Mouse (Mus musculus): Measurements from ENCODE around the gene Banf2. TPM values are rescaled to one million over a fixed set of nuclear protein-coding genes. Genes with fewer than 3 reads are reported as not detected.

The Banf2 gene
- polyA plus RNA-seq, 1 experiment from 2014 or later = not detected

- 87% methylated on average over 8 of the region's 8 CpGs for WGBS
These were observed 17.4 kb downstream of the Banf2 start for GRCm38 (mm10) chr2:144050146-144050680.

GRCm38 (mm10) chr2:144050861-144051260 is 18.0 kb downstream of the Banf2 start:
- Histone ChIP-seq H3K36me3 (replicated peaks; ENCODE audit: control insufficient read depth, insufficient read depth) (no peaks in the 10 kb centered on the region), H3K27ac (no peak overlapping the region), H3K4me3 (replicated peaks; ENCODE audit: low read length) (no peak overlapping the region), H3K9ac (no peak overlapping the region), H3K4me1 (replicated peaks; ENCODE audit: control insufficient read depth, insufficient read depth, low read length) (peaks cover 8% of the 10 kb centered on the region; the same call in 1 of the 2 replicates), H3K9me3 (ENCODE audit: control insufficient read depth, low read length) (no peaks in the 10 kb centered on the region), H3K4me2 (replicated peaks) (no peak overlapping the region), H3K27me3 (ENCODE audit: control insufficient read depth, insufficient read depth, low read length) (no peaks in the 10 kb centered on the region)
- 92% methylated on average over 6 of the region's 6 CpGs for WGBS
- no peak for ATAC-seq (ENCODE audit: low FRiP score)
- DNase-seq (ENCODE audit: low spot score) = no peak

More at GRCm38 (mm10) chr2:144050146-144050680, 17.4 kb downstream of the Banf2 start:
- Histone ChIP-seq H3K36me3 (replicated peaks; ENCODE audit: control insufficient read depth, insufficient read depth) (no peaks in the 10 kb centered on the region), H3K4me3 (replicated peaks; ENCODE audit: low read length) (no peak overlapping the region), H3K4me2 (replicated peaks) (no peak overlapping the region), H3K9me3 (ENCODE audit: control insufficient read depth, low read length) (no peaks in the 10 kb centered on the region), H3K27ac (no peak overlapping the region), H3K4me1 (replicated peaks; ENCODE audit: control insufficient read depth, insufficient read depth, low read length) (peaks cover 9% of the 10 kb centered on the region; the same call in 1 of the 2 replicates), H3K27me3 (ENCODE audit: control insufficient read depth, insufficient read depth, low read length) (no peaks in the 10 kb centered on the region), H3K9ac (no peak overlapping the region)
- ATAC-seq (ENCODE audit: low FRiP score) = no peak
- DNase-seq (ENCODE audit: low spot score) = no peak

GRCm38 (mm10) chr2:144052410-144053065 is 19.7 kb downstream of the Banf2 start:
- Histone ChIP-seq H3K36me3 (replicated peaks; ENCODE audit: control insufficient read depth, insufficient read depth) (no peaks in the 10 kb centered on the region), H3K9ac (no peak overlapping the region), H3K4me3 (replicated peaks; ENCODE audit: low read length) (no peak overlapping the region), H3K9me3 (ENCODE audit: control insufficient read depth, low read length) (no peaks in the 10 kb centered on the region), H3K4me1 (replicated peaks; ENCODE audit: control insufficient read depth, insufficient read depth, low read length) (no peaks in the 10 kb centered on the region), H3K27me3 (ENCODE audit: control insufficient read depth, insufficient read depth, low read length) (no peaks in the 10 kb centered on the region), H3K4me2 (replicated peaks) (no peak overlapping the region), H3K27ac (no peak overlapping the region)
- 87% methylated on average over 8 of the region's 8 CpGs for WGBS
- DNase-seq (ENCODE audit: low spot score) (peak; percentile 42), ATAC-seq (ENCODE audit: low FRiP score) (peak; percentile 70; the same call in 1 of the 2 replicates)

GRCm38 (mm10) chr2:144057735-144058134 is 24.9 kb downstream of the Banf2 start:
- Histone ChIP-seq H3K9ac (no peak overlapping the region), H3K4me1 (replicated peaks; ENCODE audit: control insufficient read depth, insufficient read depth, low read length) (no peaks in the 10 kb centered on the region), H3K9me3 (ENCODE audit: control insufficient read depth, low read length) (no peaks in the 10 kb centered on the region), H3K27me3 (ENCODE audit: control insufficient read depth, insufficient read depth, low read length) (no peaks in the 10 kb centered on the region), H3K27ac (no peak overlapping the region), H3K4me3 (replicated peaks; ENCODE audit: low read length) (no peak overlapping the region), H3K4me2 (replicated peaks) (no peak overlapping the region), H3K36me3 (replicated peaks; ENCODE audit: control insufficient read depth, insufficient read depth) (no peaks in the 10 kb centered on the region)
- DNase-seq (ENCODE audit: low spot score) = no peak
- no peak for ATAC-seq (ENCODE audit: low FRiP score)
- WGBS = 73% methylated on average over 2 of the region's 2 CpGs

- Histone ChIP-seq H3K4me3 (replicated peaks; ENCODE audit: low read length) (no peak overlapping the region), H3K27me3 (ENCODE audit: control insufficient read depth, insufficient read depth, low read length) (no peaks in the 10 kb centered on the region), H3K4me2 (replicated peaks) (no peak overlapping the region), H3K9ac (no peak overlapping the region), H3K9me3 (ENCODE audit: control insufficient read depth, low read length) (0 out of 2 replicates have a peak, but pooled peaks cover under 1% of the 10 kb centered on the region), H3K4me1 (replicated peaks; ENCODE audit: control insufficient read depth, insufficient read depth, low read length) (no peaks in the 10 kb centered on the region), H3K36me3 (replicated peaks; ENCODE audit: control insufficient read depth, insufficient read depth) (no peaks in the 10 kb centered on the region), H3K27ac (no peak overlapping the region)
- no peak for DNase-seq (ENCODE audit: low spot score)
- 84% methylated on average over 6 of the region's 6 CpGs for WGBS
- ATAC-seq (ENCODE audit: low FRiP score) = no peak
These were observed 28.8 kb downstream of the Banf2 start for GRCm38 (mm10) chr2:144061701-144062100.

- DNase-seq (ENCODE audit: low spot score) (no peak), ATAC-seq (ENCODE audit: low FRiP score) (no peak)
- Histone ChIP-seq H3K27me3 (ENCODE audit: control insufficient read depth, insufficient read depth, low read length) (no peaks in the 10 kb centered on the region), H3K4me1 (replicated peaks; ENCODE audit: control insufficient read depth, insufficient read depth, low read length) (no peaks in the 10 kb centered on the region), H3K36me3 (replicated peaks; ENCODE audit: control insufficient read depth, insufficient read depth) (no peaks in the 10 kb centered on the region), H3K4me3 (replicated peaks; ENCODE audit: low read length) (no peak overlapping the region), H3K27ac (no peak overlapping the region), H3K9ac (no peak overlapping the region), H3K9me3 (ENCODE audit: control insufficient read depth, low read length) (0 out of 2 replicates have a peak, but pooled peaks cover 6% of the 10 kb centered on the region), H3K4me2 (replicated peaks) (no peak overlapping the region)
- WGBS = 92% methylated on average over 2 of the region's 2 CpGs
These were observed 32.6 kb downstream of the Banf2 start for GRCm38 (mm10) chr2:144065499-144065898.

GRCm38 (mm10) chr2:144069663-144070062 is 36.8 kb downstream of the Banf2 start:
- H3K4me1 ChIP-seq (replicated peaks; ENCODE audit: control insufficient read depth, insufficient read depth, low read length) = no peaks in the 10 kb centered on the region
- no peak for DNase-seq (ENCODE audit: low spot score)

GRCm38 (mm10) chr2:144070479-144070878 is 37.6 kb downstream of the Banf2 start:
- Histone ChIP-seq H3K9ac (no peak overlapping the region), H3K27me3 (ENCODE audit: control insufficient read depth, insufficient read depth, low read length) (no peaks in the 10 kb centered on the region), H3K9me3 (ENCODE audit: control insufficient read depth, low read length) (0 out of 2 replicates have a peak, but pooled peaks cover 6% of the 10 kb centered on the region), H3K4me3 (replicated peaks; ENCODE audit: low read length) (no peak overlapping the region), H3K27ac (no peak overlapping the region), H3K4me2 (replicated peaks) (no peak overlapping the region), H3K4me1 (replicated peaks; ENCODE audit: control insufficient read depth, insufficient read depth, low read length) (no peaks in the 10 kb centered on the region), H3K36me3 (replicated peaks; ENCODE audit: control insufficient read depth, insufficient read depth) (no peaks in the 10 kb centered on the region)
- 76% methylated on average over 7 of the region's 7 CpGs for WGBS
- ATAC-seq (ENCODE audit: low FRiP score) = no peak
- DNase-seq (ENCODE audit: low spot score) = no peak

More at GRCm38 (mm10) chr2:144069663-144070062, 36.8 kb downstream of the Banf2 start:
- Histone ChIP-seq H3K27me3 (ENCODE audit: control insufficient read depth, insufficient read depth, low read length) (no peaks in the 10 kb centered on the region), H3K4me2 (replicated peaks) (no peak overlapping the region), H3K9me3 (ENCODE audit: control insufficient read depth, low read length) (0 out of 2 replicates have a peak, but pooled peaks cover 6% of the 10 kb centered on the region), H3K27ac (no peak overlapping the region), H3K4me3 (replicated peaks; ENCODE audit: low read length) (no peak overlapping the region), H3K36me3 (replicated peaks; ENCODE audit: control insufficient read depth, insufficient read depth) (no peaks in the 10 kb centered on the region), H3K9ac (no peak overlapping the region)
- WGBS = 89% methylated on average over 4 of the region's 4 CpGs
- no peak for ATAC-seq (ENCODE audit: low FRiP score)

GRCm38 (mm10) chr2:144072642-144073041 is 39.8 kb downstream of the Banf2 start:
- H3K4me3 ChIP-seq (replicated peaks; ENCODE audit: low read length) = no peak overlapping the region
- H3K9ac ChIP-seq = no peak overlapping the region
- no peak overlapping the region for H3K27ac ChIP-seq
- H3K4me2 ChIP-seq (replicated peaks) = no peak overlapping the region
- no peak for ATAC-seq (ENCODE audit: low FRiP score)
- DNase-seq (ENCODE audit: low spot score) = no peak
- no peaks in the 10 kb centered on the region for H3K27me3 ChIP-seq (ENCODE audit: control insufficient read depth, insufficient read depth, low read length)
- H3K9me3 ChIP-seq (ENCODE audit: control insufficient read depth, low read length) = no peaks in the 10 kb centered on the region
- H3K4me1 ChIP-seq (replicated peaks; ENCODE audit: control insufficient read depth, insufficient read depth, low read length) = no peaks in the 10 kb centered on the region
- H3K36me3 ChIP-seq (replicated peaks; ENCODE audit: control insufficient read depth, insufficient read depth) = no peaks in the 10 kb centered on the region
- 41% methylated on average over 7 of the region's 7 CpGs for WGBS

All from hindbrain, embryonic 14.5 days (tissue).